Mouse (Mus musculus) heart, postnatal 4 days (tissue): Measurements from ENCODE around the gene Iba57. TPM values are rescaled to one million over a fixed set of nuclear protein-coding genes. Genes with fewer than 3 reads are reported as not detected.

Experiments
- DNase-seq: peaks from one replicate; pipeline ENCODE4 v3.0.0; 2021
- total RNA-seq, 2 experiments: library from RNA; stranded (reverse); gene quantifications; 2 replicates each; pipeline ENCODE4 v1.2.3; 2021

Gene Iba57
- total RNA-seq, 2 experiments from 2014 or later, result 12.9 to 13.1 TPM

DNA sequence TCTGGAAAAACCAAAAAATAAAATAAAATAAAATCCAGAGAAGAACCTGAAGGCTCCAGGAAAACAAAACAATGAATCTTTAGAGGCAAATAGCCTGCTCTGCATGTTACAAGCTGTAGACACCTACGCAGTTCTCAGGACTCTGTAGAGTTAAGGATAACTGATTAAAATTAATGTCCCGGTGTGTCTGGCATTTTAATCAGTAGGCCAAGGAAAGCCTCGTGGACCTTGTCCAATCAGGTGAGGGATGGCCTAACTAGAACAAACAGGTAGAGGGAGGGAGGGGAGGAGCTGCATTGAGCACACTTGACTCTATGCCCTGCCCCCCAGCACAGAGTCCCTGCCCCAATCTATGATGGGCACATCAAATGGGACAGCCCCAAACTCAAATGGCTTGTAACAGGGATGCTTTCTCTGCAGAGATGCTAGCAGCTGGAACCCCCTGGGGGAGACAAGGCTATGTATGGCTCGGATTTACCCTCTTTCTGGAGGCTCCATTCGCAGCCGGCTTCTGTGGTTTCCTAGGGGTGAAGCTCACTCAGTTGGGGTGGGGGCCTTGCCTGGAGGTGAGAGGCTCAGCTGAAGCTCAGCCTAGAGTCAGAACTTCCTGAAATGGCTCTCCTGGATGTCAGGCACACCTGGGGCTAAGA lies 10.8 kb upstream of the Iba57 start:
- no peak for DNase-seq

GRCm38 (mm10) chr11:59170549-59170948 lies 7.0 kb upstream of the Iba57 start:
- DNase-seq, result no peak

- DNase-seq, result no peak
These were observed 6.3 kb upstream of the Iba57 start for GRCm38 (mm10) chr11:59169807-59170206.

- no peak for DNase-seq
These were observed 2.2 kb upstream of the Iba57 start for GRCm38 (mm10) chr11:59165616-59166241.

GRCm38 (mm10) chr11:59164384-59164783 lies 845 bp upstream of the Iba57 start:
- no peak for DNase-seq

- DNase-seq, result peak; percentile 38
These were observed 890 bp downstream of the Iba57 start for GRCm38 (mm10) chr11:59162443-59163254.

DNA sequence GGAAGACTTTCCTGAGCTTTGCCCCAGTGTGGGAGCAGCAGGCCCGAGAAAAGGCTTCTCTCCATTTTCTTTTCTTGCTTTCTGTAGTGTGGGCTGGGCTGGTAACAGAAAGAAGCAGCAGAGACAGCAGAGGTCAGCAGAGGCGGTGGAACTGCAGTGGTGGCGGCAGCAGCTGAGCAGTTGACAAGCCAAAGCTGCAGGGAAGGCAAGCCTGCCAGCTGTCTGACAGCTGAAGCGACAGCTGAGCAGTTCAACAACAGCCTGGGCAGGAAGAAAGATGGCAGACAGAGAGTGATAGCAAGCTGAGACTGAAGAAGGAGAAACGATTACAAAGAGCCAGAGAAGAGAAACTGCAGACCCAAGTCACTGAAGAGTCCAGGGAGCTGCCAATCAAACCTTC lies 2.1 kb downstream of the Iba57 start:
- peak; percentile 70 for DNase-seq

- no peak for DNase-seq
These were observed 4.0 kb downstream of the Iba57 start for GRCm38 (mm10) chr11:59159558-59159957.

- DNase-seq, result no peak
These were observed 4.4 kb downstream of the Iba57 start for GRCm38 (mm10) chr11:59159099-59159498.

GRCm38 (mm10) chr11:59155900-59156299 lies 7.6 kb downstream of the Iba57 start:
- no peak for DNase-seq

DNA sequence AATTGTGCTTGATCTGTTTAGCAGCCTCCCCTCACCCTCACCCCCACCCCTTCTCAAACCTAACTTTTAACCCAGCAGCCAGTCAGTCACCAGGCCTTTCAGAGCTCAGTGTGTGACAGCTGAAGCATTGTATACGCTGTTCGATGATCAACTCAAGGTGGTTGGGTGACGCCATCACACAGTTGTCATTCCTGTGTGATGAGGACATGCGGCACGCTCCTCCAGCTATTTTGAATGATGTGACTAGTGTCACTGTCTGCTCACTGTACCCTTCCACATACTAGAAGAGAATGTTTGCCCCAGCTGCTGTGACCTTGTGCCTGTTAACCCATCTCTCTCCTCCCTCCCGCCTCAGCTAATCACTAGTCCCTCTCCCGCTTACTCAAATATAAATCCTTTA lies 9.3 kb downstream of the Iba57 start:
- no peak for DNase-seq

GRCm38 (mm10) chr11:59151729-59152128 lies 11.8 kb downstream of the Iba57 start:
- no peak for DNase-seq

- DNase-seq, result no peak
These were observed 14.2 kb downstream of the Iba57 start for GRCm38 (mm10) chr11:59149302-59149701.

GRCm38 (mm10) chr11:59142962-59143361 lies 20.6 kb downstream of the Iba57 start:
- DNase-seq, result no peak

DNA sequence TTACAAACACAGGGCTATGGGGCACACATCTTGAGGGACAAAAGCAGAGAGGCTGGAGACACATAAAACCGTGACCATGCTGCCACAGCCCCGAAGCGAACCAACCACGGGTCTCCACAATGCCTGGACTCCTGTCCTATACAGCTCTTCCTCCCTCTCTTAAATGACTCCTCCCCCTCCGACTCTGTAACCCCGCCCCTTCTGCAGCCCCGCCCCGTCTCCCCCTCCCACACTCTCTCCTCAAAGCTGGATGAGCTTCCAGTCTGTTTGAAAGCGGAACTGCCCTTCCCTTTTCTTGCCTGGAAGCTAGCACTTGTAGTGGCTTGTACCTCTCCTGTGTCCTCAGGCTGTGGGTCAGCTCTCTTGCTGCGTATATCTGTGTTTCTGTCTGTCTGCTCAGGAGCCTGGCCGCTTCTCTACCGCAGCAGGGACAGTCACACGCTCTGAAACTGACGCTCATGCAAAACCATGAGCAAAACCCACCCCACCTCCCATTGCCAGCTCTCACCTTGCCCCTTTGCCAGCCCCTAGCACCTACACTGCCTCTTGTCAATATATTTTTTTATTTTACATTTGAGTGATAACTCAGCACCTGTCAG lies 21.7 kb downstream of the Iba57 start:
- DNase-seq, result no peak

- peak; percentile 73 for DNase-seq
These were observed 24.7 kb downstream of the Iba57 start for GRCm38 (mm10) chr11:59138537-59139486.

GRCm38 (mm10) chr11:59136994-59137706 lies 26.4 kb downstream of the Iba57 start:
- DNase-seq, result peak; percentile 51

- peak; percentile 36 for DNase-seq
These were observed 27.6 kb downstream of the Iba57 start, which contains the start of gene Obscn for GRCm38 (mm10) chr11:59135904-59136452. Gene Obscn, minus strand, starts transcription at chr11:59136402.

- no peak for DNase-seq
These were observed 28.3 kb downstream of the Iba57 start for GRCm38 (mm10) chr11:59135051-59135820.
